ENCODE assay signal across 20 mouse cellular contexts in genomic region chr6:87886721-87887120, GRCm38 (mm10). TPM values are rescaled to one million over a fixed set of nuclear protein-coding genes. Genes with fewer than 3 reads are reported as not detected.
DNase-seq lines count a peak whose midpoint lies in the region; ATAC-seq and TF ChIP-seq lines count a peak whose summit lies in the region.
"Had no signal": no experiment of that assay in that cellular context is flagged by ENCODE, and none has a peak within 500 bp of the region (broad histone marks: within the 10 kb centered on the region; RNA-seq: fewer than 3 reads in every experiment).

No protein-coding gene starts in this region.

- no peak overlapping the region; the same call in 1 of the 2 replicates for H3K4me2 ChIP-seq in lung, embryonic 15.5 days
- H3K4me2 ChIP-seq in liver, embryonic 14.5 days (ENCODE audit: low read depth) = no peak overlapping the region

- peaks cover 11% of the 10 kb centered on the region for H3K4me1 ChIP-seq in lung, embryonic 15.5 days
- H3K4me1 ChIP-seq in liver, embryonic 14.5 days (replicated peaks; ENCODE audit: control insufficient read depth in 2 of 2, insufficient read depth in 2 of 2, low read length in 1 of 2) = peaks cover 3 to 12% of the 10 kb centered on the region in 2 experiments; a peak in 3 of 4 replicates

- DNase-seq in lung, postnatal 36 days = no peak
- DNase-seq in induced T-regulatory cell, adult 2 months (ENCODE audit: low read depth) = peak; percentile 7
- DNase-seq in liver, embryonic 14.5 days (ENCODE audit: low read depth in 3 of 3, low spot score in 3 of 3) = no peak
- DNase-seq in yolk sac, embryonic 10.5 days (ENCODE audit: low spot score) = peak; percentile 14
- DNase-seq in adrenal gland, postnatal 10 days = no peak
- DNase-seq: adrenal gland, postnatal 25 days; cerebellum, adult 11 months; cerebellum, postnatal 14 days; gastrocnemius, postnatal 25 days; kidney, adult 11 months; kidney, postnatal 14 days; left cerebral cortex, postnatal 4 days; lung, adult 18-20 months; retina, postnatal 1 day had no signal

- no peak for TF ChIP-seq EP300 in liver, embryonic 14.5 days (IDR thresholded peaks at IDR 0.05; ENCODE audit: low read depth)

- no peaks in the 10 kb centered on the region for H3K9me3 ChIP-seq in lung, embryonic 15.5 days
- H3K9me3 ChIP-seq in liver, embryonic 14.5 days (ENCODE audit: control insufficient read depth, low read length) = no peaks in the 10 kb centered on the region
- H3K9me3 ChIP-seq: embryonic facial prominence, embryonic 13.5 days; hindbrain, embryonic 10.5 days; midbrain, embryonic 12.5 days had no signal

- H3K27me3 ChIP-seq in lung, embryonic 15.5 days = no peaks in the 10 kb centered on the region
- H3K27me3 ChIP-seq in liver, embryonic 14.5 days (ENCODE audit: control insufficient read depth, insufficient read depth, low read length) = no peaks in the 10 kb centered on the region
- H3K27me3 ChIP-seq: embryonic facial prominence, embryonic 13.5 days; midbrain, embryonic 12.5 days; Patski had no signal

- ATAC-seq in lung, embryonic 15.5 days (ENCODE audit: borderline replicate concordance, extremely low read depth, low FRiP score, low TSS enrichment) = no peak
- ATAC-seq in liver, embryonic 14.5 days (ENCODE audit: insufficient read depth) = no peak
- no peak for ATAC-seq in inflammation-experienced regulatory T-cells, adult 6 months

- H3K4me3 ChIP-seq in lung, embryonic 15.5 days = no peak overlapping the region
- H3K4me3 ChIP-seq in liver, embryonic 14.5 days (ENCODE audit: insufficient read depth in 1 of 2, low read depth in 2 of 2, low read length in 2 of 2) = no peak overlapping the region

- WGBS in lung, embryonic 15.5 days = 24% methylated on average over 1 of the region's 1 CpGs
- 69% methylated on average over 1 of the region's 1 CpGs for WGBS in liver, embryonic 14.5 days (ENCODE audit: insufficient replicate concordance)

- H3K27ac ChIP-seq in lung, embryonic 15.5 days = 0 out of 2 replicates have a peak overlapping the region, but pooled peaks have one; percentile 39
- H3K27ac ChIP-seq in liver, embryonic 14.5 days = peak overlapping the region; percentile 47
- H3K27ac ChIP-seq: embryonic facial prominence, embryonic 13.5 days; midbrain, embryonic 12.5 days had no signal

- peaks cover 25% of the 10 kb centered on the region for H3K36me3 ChIP-seq in lung, embryonic 15.5 days
- peaks cover 18% of the 10 kb centered on the region for H3K36me3 ChIP-seq in liver, embryonic 14.5 days (replicated peaks; ENCODE audit: control insufficient read depth, insufficient read depth, low read depth)

- no peak for TF ChIP-seq CTCF in liver, embryonic 14.5 days (IDR thresholded peaks at IDR 0.05; ENCODE audit: low read depth)

- no peak overlapping the region for H3K9ac ChIP-seq in lung, embryonic 15.5 days
- no peak overlapping the region for H3K9ac ChIP-seq in liver, embryonic 14.5 days (replicated peaks)
- H3K9ac ChIP-seq: midbrain, embryonic 12.5 days had no signal

RNA-seq across cellular contexts. Expression of gene Copg1, which starts 0.9 kb away (rescaled TPM):
- polyA plus RNA-seq in lung, embryonic 15.5 days (2015; fragmentation: Nextera tagmentation; extraction: Ambion mirVana) = 171 and 172 TPM in 2 replicates
- 20.5 and 22.5 TPM in 2 replicates for polyA plus RNA-seq in liver, embryonic 14.5 days (2012; rRNA removed)
- 42.4 and 46.6 TPM in 2 replicates for polyA plus RNA-seq in liver, embryonic 14.5 days (2014; fragmentation: Nextera tagmentation; extraction: Ambion mirVana)
- 100 to 1,000 TPM in 1 of 3 experiments, 10 to 100 TPM in 2; 63.1 to 108 (median 84.1) TPM for polyA plus RNA-seq in inflammation-experienced regulatory T-cells, adult 6 months (2017; shearing (Covaris generic))
- total RNA-seq in adrenal gland, postnatal 10 days (2021) = 10 to 100 TPM; 86.9 to 90.3 TPM

RNA-seq across cellular contexts. Expression of gene Hmces, which starts 27.0 kb away (rescaled TPM):
- 55.2 and 57.7 TPM in 2 replicates for polyA plus RNA-seq in lung, embryonic 15.5 days (2015; fragmentation: Nextera tagmentation; extraction: Ambion mirVana)
- polyA plus RNA-seq in liver, embryonic 14.5 days (2012; rRNA removed) = 9.4 and 11.0 TPM in 2 replicates
- 13.5 and 17.0 TPM in 2 replicates for polyA plus RNA-seq in liver, embryonic 14.5 days (2014; fragmentation: Nextera tagmentation; extraction: Ambion mirVana)
- 10 to 100 TPM; 45.1 to 53.4 (median 49.3) TPM for polyA plus RNA-seq in inflammation-experienced regulatory T-cells, adult 6 months (2017; shearing (Covaris generic))
- total RNA-seq in adrenal gland, postnatal 10 days (2021) = 10 to 100 TPM; 21.1 to 25.4 TPM

RNA-seq across cellular contexts. Expression of gene Cnbp, which starts 35.8 kb away (rescaled TPM):
- 1,108 and 1,113 TPM in 2 replicates for polyA plus RNA-seq in lung, embryonic 15.5 days (2015; fragmentation: Nextera tagmentation; extraction: Ambion mirVana)
- 152 and 190 TPM in 2 replicates for polyA plus RNA-seq in liver, embryonic 14.5 days (2012; rRNA removed)
- polyA plus RNA-seq in liver, embryonic 14.5 days (2014; fragmentation: Nextera tagmentation; extraction: Ambion mirVana) = 556 and 576 TPM in 2 replicates
- polyA plus RNA-seq in inflammation-experienced regulatory T-cells, adult 6 months (2017; shearing (Covaris generic)) = 1,000 to 10,000 TPM in 2 of 3 experiments, 100 to 1,000 TPM in 1; 888 to 1,186 (median 1,089) TPM
- total RNA-seq in adrenal gland, postnatal 10 days (2021) = 100 to 1,000 TPM; 395 to 399 TPM

RNA-seq across cellular contexts. Expression of gene Isy1, which starts 48.1 kb away (rescaled TPM):
- polyA plus RNA-seq in lung, embryonic 15.5 days (2015; fragmentation: Nextera tagmentation; extraction: Ambion mirVana) = 45.9 and 49.7 TPM in 2 replicates
- 4.9 and 16.9 TPM in 2 replicates for polyA plus RNA-seq in liver, embryonic 14.5 days (2012; rRNA removed)
- 33.7 and 34.0 TPM in 2 replicates for polyA plus RNA-seq in liver, embryonic 14.5 days (2014; fragmentation: Nextera tagmentation; extraction: Ambion mirVana)
- polyA plus RNA-seq in inflammation-experienced regulatory T-cells, adult 6 months (2017; shearing (Covaris generic)) = 100 to 1,000 TPM in 1 of 3 experiments, 10 to 100 TPM in 2; 84.1 to 102 (median 98.9) TPM
- total RNA-seq in adrenal gland, postnatal 10 days (2021) = 10 to 100 TPM; 32.3 to 34.9 TPM

RNA-seq across cellular contexts. Expression of gene Gm45140, which starts 51.1 kb away (rescaled TPM):
- 2.1 and 2.6 TPM in 2 replicates for polyA plus RNA-seq in lung, embryonic 15.5 days (2015; fragmentation: Nextera tagmentation; extraction: Ambion mirVana)
- polyA plus RNA-seq in liver, embryonic 14.5 days (2012; rRNA removed) = 0.28 and 3.2 TPM in 2 replicates
- 3.6 and 3.7 TPM in 2 replicates for polyA plus RNA-seq in liver, embryonic 14.5 days (2014; fragmentation: Nextera tagmentation; extraction: Ambion mirVana)
- 1 to 10 TPM; 3.6 to 6.6 (median 4.6) TPM for polyA plus RNA-seq in inflammation-experienced regulatory T-cells, adult 6 months (2017; shearing (Covaris generic))
- total RNA-seq in adrenal gland, postnatal 10 days (2021) = 1 to 10 TPM; 2.0 to 6.6 TPM

Comparison
In these comparisons a context has a peak if more than half of its experiments do, and no peak if none do; other contexts are left out.
1. DNase-seq: peak in induced T-regulatory cell, adult 2 months (single experiment) and yolk sac, embryonic 10.5 days (single experiment); none in lung, postnatal 36 days (single experiment), liver, embryonic 14.5 days (0 of 3) and adrenal gland, postnatal 10 days (single experiment).